Mouse (Mus musculus) kidney, postnatal 0 days (tissue): ENCODE data around the gene Nsd1. TPM values are rescaled to one million over a fixed set of nuclear protein-coding genes. Genes with fewer than 3 reads are reported as not detected.

Experiments used
- ATAC-seq: fragments of 200-750 bp; cut with Nextera tagmentation; replicated peaks from 2 replicates; pipeline ENCODE4 v1.8.0; 2017; ENCODE audit warnings: low read depth, moderate number of reproducible peaks, moderate TSS enrichment, moderate library complexity; ENCODE audit not compliant: low FRiP score
- DNase-seq: peaks from one replicate; pipeline ENCODE4 v3.0.0-alpha.2; 2016; ENCODE audit warnings: low spot score
- H3K27ac ChIP-seq: fragments of 300-500 bp; sonication (generic); 2 replicates; pipeline ENCODE4 v1.5.1; 2014; ENCODE audit warnings: mild to moderate bottlenecking
- H3K27me3 ChIP-seq: fragments of 300-500 bp; sonication (generic); 2 replicates; pipeline ENCODE4 v1.6.1; 2014; ENCODE audit warnings: low read length, mixed read lengths; ENCODE audit not compliant: insufficient read depth
- H3K36me3 ChIP-seq: fragments of 300-500 bp; sonication (generic); 2 replicates; pipeline ENCODE4 v1.6.1; 2014; ENCODE audit warnings: low read length, mixed read lengths; ENCODE audit not compliant: insufficient read depth
- H3K4me1 ChIP-seq: fragments of 300-500 bp; sonication (generic); replicated peaks from 2 replicates; pipeline ENCODE4 v1.6.1; 2014; ENCODE audit warnings: antibody characterized with exemption, low read length, mixed read lengths; ENCODE audit not compliant: insufficient read depth
- H3K4me2 ChIP-seq: fragments of 300-500 bp; sonication (generic); 2 replicates; pipeline ENCODE4 v1.6.1; 2014; ENCODE audit warnings: mild to moderate bottlenecking, low read length, moderate library complexity, mixed read lengths
- H3K4me3 ChIP-seq: fragments of 300-500 bp; sonication (generic); replicated peaks from 2 replicates; pipeline ENCODE4 v1.5.1; 2014; ENCODE audit warnings: low read depth, low read length
- H3K9ac ChIP-seq: fragments of 300-500 bp; sonication (generic); 2 replicates; pipeline ENCODE4 v1.6.1; 2014; ENCODE audit warnings: low read depth, low read length
- H3K9me3 ChIP-seq: fragments of 300-500 bp; sonication (generic); replicated peaks from 2 replicates; pipeline ENCODE4 v1.6.1; 2016; ENCODE audit warnings: low read length, inconsistent platforms, mixed read lengths
- CTCF ChIP-seq: IDR thresholded peaks from 2 replicates; pipeline ENCODE4 v1.5.1; 2016; ENCODE audit warnings: antibody characterized with exemption, low read depth, mild to moderate bottlenecking, moderate library complexity
- WGBS: fragments of 180-500 bp; shearing (Covaris S2); extraction: QIAGEN DNeasy Blood & Tissue Kit; methylation state at CpG from one replicate; pipeline ENCODE4 v1.1.7; 2014; 5-methylcytosine and 5-hydroxymethylcytosine counted together
- polyA plus RNA-seq: library from polyadenylated mRNA; unstranded; fragments of >200 nt; fragmentation: Nextera tagmentation; extraction: Ambion mirVana; gene quantifications from 2 replicates; pipeline ENCODE4 v1.2.1, GENCODE M21; 2015

Gene Nsd1
- polyA plus RNA-seq, 1 experiment from 2014 or later, result 52.5 TPM

GRCm38 (mm10) chr13:55212011-55212360 is 2.4 kb downstream of the Nsd1 start:
- DNase-seq (peak; percentile 81), ATAC-seq (peak; percentile 49)
- H3K4me3 ChIP-seq, result peak overlapping the region; percentile 68
- no peaks in the 10 kb centered on the region for H3K27me3 ChIP-seq
- whole genome bisulfite sequencing, result 2% methylated on average over 8 of the region's 32 CpGs
- peak overlapping the region; percentile 75 for H3K4me2 ChIP-seq
- H3K4me1 ChIP-seq, result peaks cover 24% of the 10 kb centered on the region
- peak overlapping the region; percentile 92 for H3K9ac ChIP-seq
- no peaks in the 10 kb centered on the region for H3K9me3 ChIP-seq
- 0 out of 2 replicates have a peak, but pooled peaks cover under 1% of the 10 kb centered on the region for H3K36me3 ChIP-seq
- peak overlapping the region; percentile 98 for H3K27ac ChIP-seq
- no peak for TF ChIP-seq CTCF

GRCm38 (mm10) chr13:55212361-55213137 is 3.0 kb downstream of the Nsd1 start:
- H3K4me3 ChIP-seq, result peak overlapping the region; percentile 68
- peak overlapping the region; percentile 75 for H3K4me2 ChIP-seq
- no peaks in the 10 kb centered on the region for H3K9me3 ChIP-seq
- peak overlapping the region; percentile 92 for H3K9ac ChIP-seq
- H3K36me3 ChIP-seq, result 0 out of 2 replicates have a peak, but pooled peaks cover 5% of the 10 kb centered on the region
- peak overlapping the region; percentile 98 for H3K27ac ChIP-seq
- peaks cover 24% of the 10 kb centered on the region for H3K4me1 ChIP-seq
- no peak for TF ChIP-seq CTCF
- WGBS, result under 1% methylated on average over 57 of the region's 58 CpGs
- H3K27me3 ChIP-seq, result no peaks in the 10 kb centered on the region
- DNase-seq (peak; percentile 71), ATAC-seq (no peak)

GRCm38 (mm10) chr13:55213138-55213806 is 3.7 kb downstream of the Nsd1 start:
- peak overlapping the region; percentile 68 for H3K4me3 ChIP-seq
- peaks cover 24% of the 10 kb centered on the region for H3K4me1 ChIP-seq

GRCm38 (mm10) chr13:55224364-55224763 is 14.8 kb downstream of the Nsd1 start:
- Histone ChIP-seq H3K27ac (no peak overlapping the region), H3K4me1 (no peaks in the 10 kb centered on the region), H3K4me3 (no peak overlapping the region), H3K27me3 (no peaks in the 10 kb centered on the region), H3K9ac (no peak overlapping the region), H3K4me2 (no peak overlapping the region), H3K36me3 (peaks cover 47% of the 10 kb centered on the region), H3K9me3 (no peaks in the 10 kb centered on the region)
- 94% methylated on average over 3 of the region's 3 CpGs for WGBS
- ATAC-seq (no peak), DNase-seq (no peak)
- no peak for TF ChIP-seq CTCF

More at GRCm38 (mm10) chr13:55213138-55213806, 3.7 kb downstream of the Nsd1 start:
- H3K9ac ChIP-seq, result peak overlapping the region; percentile 92
- H3K27ac ChIP-seq, result peak overlapping the region; percentile 98
- DNase-seq (no peak), ATAC-seq (no peak)
- no peaks in the 10 kb centered on the region for H3K9me3 ChIP-seq
- WGBS, result 45% methylated on average over 10 of the region's 10 CpGs
- no peak for TF ChIP-seq CTCF
- no peaks in the 10 kb centered on the region for H3K27me3 ChIP-seq
- H3K36me3 ChIP-seq, result 0 out of 2 replicates have a peak, but pooled peaks cover 11% of the 10 kb centered on the region
- H3K4me2 ChIP-seq, result peak overlapping the region; percentile 75

DNA sequence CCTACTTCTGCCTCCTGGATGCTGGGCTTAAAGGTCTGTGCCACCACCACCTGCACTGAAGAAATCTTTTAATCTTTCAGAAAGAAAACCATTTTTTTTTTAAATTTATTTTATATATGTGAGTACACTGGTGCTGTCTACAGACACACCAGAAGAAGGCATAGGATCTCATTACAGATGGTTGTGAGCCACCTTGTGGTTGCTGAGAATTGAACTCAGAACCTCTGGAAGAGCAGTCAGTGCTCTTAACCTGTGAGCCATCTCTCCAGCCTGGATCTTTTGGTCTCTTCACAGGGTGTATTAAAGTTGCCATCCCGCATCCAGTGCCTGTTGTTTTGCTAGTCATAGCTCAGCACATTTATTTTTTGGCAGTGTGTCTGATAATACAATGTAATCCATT is 21.1 kb downstream of the Nsd1 start:
- H3K9me3 ChIP-seq, result no peaks in the 10 kb centered on the region
- no peak overlapping the region for H3K27ac ChIP-seq
- ATAC-seq (no peak), DNase-seq (no peak)
- no peaks in the 10 kb centered on the region for H3K27me3 ChIP-seq
- no peak overlapping the region for H3K4me2 ChIP-seq
- no peaks in the 10 kb centered on the region for H3K4me1 ChIP-seq
- peaks cover 47% of the 10 kb centered on the region for H3K36me3 ChIP-seq
- peak; percentile 35; the same call in 1 of the 2 replicates for TF ChIP-seq CTCF
- H3K9ac ChIP-seq, result no peak overlapping the region
- no peak overlapping the region for H3K4me3 ChIP-seq
- WGBS, result 92% methylated on average over 1 of the region's 1 CpGs

GRCm38 (mm10) chr13:55243205-55243604 is 33.6 kb downstream of the Nsd1 start:
- Histone ChIP-seq H3K9me3 (no peaks in the 10 kb centered on the region), H3K4me3 (no peak overlapping the region), H3K4me1 (no peaks in the 10 kb centered on the region), H3K27ac (no peak overlapping the region), H3K36me3 (peaks cover 62% of the 10 kb centered on the region), H3K9ac (no peak overlapping the region), H3K27me3 (no peaks in the 10 kb centered on the region), H3K4me2 (no peak overlapping the region)
- no peak for DNase-seq
- no peak for TF ChIP-seq CTCF
- 93% methylated on average over 3 of the region's 3 CpGs for WGBS
- ATAC-seq, result no peak
